Mouse (Mus musculus): ENCODE results near the gene Bcl11a. TPM values are rescaled to one million over a fixed set of nuclear protein-coding genes. Genes with fewer than 3 reads are reported as not detected.

Bcl11a gene
- polyA plus RNA-seq, 1 experiment = not detected

DNA sequence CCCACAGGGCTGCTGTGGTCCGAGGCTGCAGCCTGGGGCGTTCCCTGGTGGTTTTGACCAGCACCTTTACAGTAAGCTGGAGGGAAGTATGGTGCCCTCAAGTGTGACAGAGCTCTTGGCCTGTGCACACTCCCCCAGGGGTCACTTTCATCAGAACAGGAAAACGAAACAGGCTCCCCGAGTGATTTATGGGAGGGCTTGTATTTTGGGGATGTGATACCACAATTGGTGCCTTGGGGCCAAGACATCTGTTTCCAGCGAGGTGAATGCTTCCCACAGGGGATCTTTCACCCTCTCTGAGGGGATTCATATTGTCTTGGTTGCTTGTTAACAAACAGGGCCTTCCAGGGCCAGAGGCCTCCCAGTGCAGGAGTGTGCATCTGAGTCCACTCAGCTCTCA lies 122.5 kb downstream of the Bcl11a start:
- no peak for TF ChIP-seq MYOG (IDR thresholded peaks at IDR 0.05; ENCODE audit: control insufficient read depth in 1 of 3, insufficient read depth in 1 of 3, insufficient read length in 2 of 3, low read depth in 2 of 3)
- no peak for TF ChIP-seq E2F4 (IDR thresholded peaks at IDR 0.05; ENCODE audit: insufficient read depth)
- TF ChIP-seq POLR2AphosphoS2 (IDR thresholded peaks at IDR 0.05; ENCODE audit: insufficient read length, low read depth) = no peak
- no peak for TF ChIP-seq SRF (IDR thresholded peaks at IDR 0.05; ENCODE audit: control insufficient read depth, insufficient read length, low read depth)
- TF ChIP-seq MAX (IDR thresholded peaks at IDR 0.05; ENCODE audit: low read depth) = no peak
- no peak for TF ChIP-seq POLR2A (IDR thresholded peaks at IDR 0.05; ENCODE audit: insufficient read length, low read depth)
- no peak for TF ChIP-seq CEBPB (IDR thresholded peaks at IDR 0.05; ENCODE audit: insufficient read depth, poor library complexity, severe bottlenecking)
- no peak for TF ChIP-seq TCF3 (IDR thresholded peaks at IDR 0.05; ENCODE audit: insufficient read length, low read depth)
- no peak for TF ChIP-seq USF1 (IDR thresholded peaks at IDR 0.05; ENCODE audit: low read depth)
- no peak for TF ChIP-seq REST (IDR thresholded peaks at IDR 0.05; ENCODE audit: insufficient read depth, insufficient read length)
- TF ChIP-seq TCF12 (IDR thresholded peaks at IDR 0.05; ENCODE audit: insufficient read depth, poor library complexity, severe bottlenecking) = no peak
- TF ChIP-seq MYOD1 (IDR thresholded peaks at IDR 0.05; ENCODE audit: control insufficient read depth in 1 of 3, insufficient read length in 2 of 3, low read depth in 2 of 3) = no peak
- H3K36me3 ChIP-seq (ENCODE audit: control insufficient read depth, insufficient read depth) = no peaks in the 10 kb centered on the region
- no peak overlapping the region for H3K4me3 ChIP-seq
- H3K79me2 ChIP-seq (ENCODE audit: control insufficient read depth, insufficient read depth) = no peaks in the 10 kb centered on the region
- H3ac ChIP-seq (ENCODE audit: control insufficient read depth, insufficient read length) = no peak overlapping the region
- H3K27me3 ChIP-seq (ENCODE audit: control insufficient read depth, insufficient read depth, insufficient read length) = no peaks in the 10 kb centered on the region
- H3K4me2 ChIP-seq (ENCODE audit: low read depth) = no peak overlapping the region

DNA sequence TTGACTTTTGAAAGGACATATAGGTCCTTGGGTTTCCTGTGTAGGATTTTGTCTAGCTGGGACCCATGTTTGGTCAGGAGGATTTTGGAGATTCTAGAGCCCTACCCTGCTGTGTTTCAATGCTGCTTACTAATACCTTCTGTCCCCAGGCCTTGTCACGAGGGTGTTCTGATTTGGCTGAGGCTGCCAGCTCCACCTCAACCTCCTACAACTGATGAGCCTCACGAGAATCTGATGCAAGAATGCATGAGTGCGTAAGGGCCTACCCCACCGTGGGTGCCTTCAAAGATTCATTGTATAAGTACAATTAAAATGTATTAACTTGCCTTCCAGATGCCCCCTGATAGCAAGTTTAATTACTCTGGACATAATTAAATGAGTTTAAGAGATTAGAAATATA lies 123.4 kb downstream of the Bcl11a start:
- Histone ChIP-seq H3K4me2 (ENCODE audit: low read depth) (no peak overlapping the region), H3K79me2 (ENCODE audit: control insufficient read depth, insufficient read depth) (no peaks in the 10 kb centered on the region), H3K4me3 (no peak overlapping the region), H3K36me3 (ENCODE audit: control insufficient read depth, insufficient read depth) (no peaks in the 10 kb centered on the region), H3ac (ENCODE audit: control insufficient read depth, insufficient read length) (no peak overlapping the region), H3K27me3 (ENCODE audit: control insufficient read depth, insufficient read depth, insufficient read length) (no peaks in the 10 kb centered on the region)
- TF ChIP-seq REST (IDR thresholded peaks at IDR 0.05; ENCODE audit: insufficient read depth, insufficient read length) = no peak
- TF ChIP-seq TCF12 (IDR thresholded peaks at IDR 0.05; ENCODE audit: insufficient read depth, poor library complexity, severe bottlenecking) = no peak
- no peak for TF ChIP-seq TCF3 (IDR thresholded peaks at IDR 0.05; ENCODE audit: insufficient read length, low read depth)
- no peak for TF ChIP-seq MYOD1 (IDR thresholded peaks at IDR 0.05; ENCODE audit: control insufficient read depth in 1 of 3, insufficient read length in 2 of 3, low read depth in 2 of 3)
- TF ChIP-seq SRF (IDR thresholded peaks at IDR 0.05; ENCODE audit: control insufficient read depth, insufficient read length, low read depth) = no peak
- no peak for TF ChIP-seq CEBPB (IDR thresholded peaks at IDR 0.05; ENCODE audit: insufficient read depth, poor library complexity, severe bottlenecking)
- TF ChIP-seq USF1 (IDR thresholded peaks at IDR 0.05; ENCODE audit: low read depth) = no peak
- no peak for TF ChIP-seq MAX (IDR thresholded peaks at IDR 0.05; ENCODE audit: low read depth)
- no peak for TF ChIP-seq POLR2A (IDR thresholded peaks at IDR 0.05; ENCODE audit: insufficient read length, low read depth)
- TF ChIP-seq POLR2AphosphoS2 (IDR thresholded peaks at IDR 0.05; ENCODE audit: insufficient read length, low read depth) = no peak
- TF ChIP-seq MYOG (IDR thresholded peaks at IDR 0.05; ENCODE audit: control insufficient read depth in 1 of 3, insufficient read depth in 1 of 3, insufficient read length in 2 of 3, low read depth in 2 of 3) = no peak
- TF ChIP-seq E2F4 (IDR thresholded peaks at IDR 0.05; ENCODE audit: insufficient read depth) = no peak

DNA sequence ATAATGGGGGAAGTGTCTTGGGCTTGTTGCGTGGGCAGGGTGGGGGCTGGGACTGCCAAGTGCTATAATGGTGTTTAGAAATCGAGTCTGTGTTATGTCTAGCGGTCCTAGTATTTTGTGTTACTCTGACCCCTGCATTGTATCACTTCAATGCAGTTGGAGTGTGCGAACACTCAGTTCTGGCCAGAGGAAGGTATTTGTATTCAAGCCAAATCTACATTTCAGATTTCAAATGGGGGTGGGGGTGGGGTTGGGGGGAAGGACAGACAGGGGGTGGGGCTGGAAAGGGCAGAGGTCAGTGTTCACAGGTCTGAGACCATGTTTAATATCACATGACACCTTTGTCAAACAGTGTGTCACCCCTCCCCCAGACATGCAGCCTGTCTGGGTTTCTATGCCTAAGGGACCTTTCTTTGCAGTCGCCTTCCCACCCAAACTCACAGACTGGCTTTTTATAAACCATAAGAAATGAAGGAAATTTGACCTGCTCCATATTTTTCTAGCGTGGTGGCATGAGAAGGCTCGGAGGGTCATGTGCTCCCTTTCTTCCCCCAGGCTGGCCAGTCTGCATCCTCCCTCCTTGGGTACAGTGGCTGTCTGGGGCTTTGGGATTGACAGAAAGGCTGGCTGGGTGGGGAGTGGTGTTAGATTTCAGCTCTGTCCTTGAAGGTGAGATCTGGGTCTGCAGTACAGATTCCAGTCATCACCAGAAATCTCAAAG lies 124.9 kb downstream of the Bcl11a start:
- TF ChIP-seq USF1 (IDR thresholded peaks at IDR 0.05; ENCODE audit: low read depth) (no peak), TCF12 (IDR thresholded peaks at IDR 0.05; ENCODE audit: insufficient read depth, poor library complexity, severe bottlenecking) (no peak)
- Histone ChIP-seq H3K27me3 (ENCODE audit: control insufficient read depth, insufficient read depth, insufficient read length) (no peaks in the 10 kb centered on the region), H3K4me3 (no peak overlapping the region), H3K36me3 (ENCODE audit: control insufficient read depth, insufficient read depth) (no peaks in the 10 kb centered on the region), H3ac (ENCODE audit: control insufficient read depth, insufficient read length) (no peak overlapping the region), H3K4me2 (ENCODE audit: low read depth) (no peak overlapping the region), H3K79me2 (ENCODE audit: control insufficient read depth, insufficient read depth) (no peaks in the 10 kb centered on the region)

DNA sequence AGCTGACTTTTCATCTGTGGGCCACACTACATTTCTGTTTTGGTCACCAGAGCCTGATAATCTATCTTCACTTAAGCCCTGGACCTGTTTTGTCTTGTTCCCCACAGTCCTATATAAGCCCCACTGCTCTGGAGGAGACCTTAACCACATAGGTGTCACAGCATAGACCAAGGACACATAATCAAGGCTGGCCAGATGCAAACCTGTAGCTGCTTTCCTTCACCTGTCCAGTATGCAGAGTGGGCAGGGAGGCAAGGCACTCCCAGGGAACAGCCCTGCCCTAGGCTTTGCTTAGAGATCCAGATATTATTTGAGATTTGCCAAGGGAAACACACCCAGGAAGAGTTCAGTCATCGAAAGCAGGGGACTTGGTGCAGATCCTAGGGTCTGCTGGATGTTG lies 125.6 kb downstream of the Bcl11a start:
- Histone ChIP-seq H3K36me3 (ENCODE audit: control insufficient read depth, insufficient read depth) (no peaks in the 10 kb centered on the region), H3K79me2 (ENCODE audit: control insufficient read depth, insufficient read depth) (no peaks in the 10 kb centered on the region), H3K4me2 (ENCODE audit: low read depth) (no peak overlapping the region), H3K4me3 (no peak overlapping the region), H3ac (ENCODE audit: control insufficient read depth, insufficient read length) (no peak overlapping the region), H3K27me3 (ENCODE audit: control insufficient read depth, insufficient read depth, insufficient read length) (no peaks in the 10 kb centered on the region)
- TF ChIP-seq POLR2A (IDR thresholded peaks at IDR 0.05; ENCODE audit: insufficient read length, low read depth) = no peak
- no peak for TF ChIP-seq CEBPB (IDR thresholded peaks at IDR 0.05; ENCODE audit: insufficient read depth, poor library complexity, severe bottlenecking)
- TF ChIP-seq MYOG (IDR thresholded peaks at IDR 0.05; ENCODE audit: control insufficient read depth in 1 of 3, insufficient read depth in 1 of 3, insufficient read length in 2 of 3, low read depth in 2 of 3) = no peak
- TF ChIP-seq POLR2AphosphoS2 (IDR thresholded peaks at IDR 0.05; ENCODE audit: insufficient read length, low read depth) = no peak
- no peak for TF ChIP-seq MAX (IDR thresholded peaks at IDR 0.05; ENCODE audit: low read depth)
- TF ChIP-seq E2F4 (IDR thresholded peaks at IDR 0.05; ENCODE audit: insufficient read depth) = no peak
- no peak for TF ChIP-seq TCF3 (IDR thresholded peaks at IDR 0.05; ENCODE audit: insufficient read length, low read depth)
- no peak for TF ChIP-seq USF1 (IDR thresholded peaks at IDR 0.05; ENCODE audit: low read depth)
- TF ChIP-seq SRF (IDR thresholded peaks at IDR 0.05; ENCODE audit: control insufficient read depth, insufficient read length, low read depth) = no peak
- no peak for TF ChIP-seq TCF12 (IDR thresholded peaks at IDR 0.05; ENCODE audit: insufficient read depth, poor library complexity, severe bottlenecking)
- no peak for TF ChIP-seq REST (IDR thresholded peaks at IDR 0.05; ENCODE audit: insufficient read depth, insufficient read length)
- no peak for TF ChIP-seq MYOD1 (IDR thresholded peaks at IDR 0.05; ENCODE audit: control insufficient read depth in 1 of 3, insufficient read length in 2 of 3, low read depth in 2 of 3)

GRCm38 (mm10) chr11:24208951-24209351 lies 131.1 kb downstream of the Bcl11a start:
- Histone ChIP-seq H3ac (ENCODE audit: control insufficient read depth, insufficient read length) (no peak overlapping the region), H3K79me2 (ENCODE audit: control insufficient read depth, insufficient read depth) (no peaks in the 10 kb centered on the region), H3K4me3 (no peak overlapping the region), H3K36me3 (ENCODE audit: control insufficient read depth, insufficient read depth) (no peaks in the 10 kb centered on the region), H3K4me2 (ENCODE audit: low read depth) (no peak overlapping the region), H3K27me3 (ENCODE audit: control insufficient read depth, insufficient read depth, insufficient read length) (no peaks in the 10 kb centered on the region)
- no peak for TF ChIP-seq USF1 (IDR thresholded peaks at IDR 0.05; ENCODE audit: low read depth)
- no peak for TF ChIP-seq POLR2A (IDR thresholded peaks at IDR 0.05; ENCODE audit: insufficient read length, low read depth)
- TF ChIP-seq MYOG (IDR thresholded peaks at IDR 0.05; ENCODE audit: control insufficient read depth in 1 of 3, insufficient read depth in 1 of 3, insufficient read length in 2 of 3, low read depth in 2 of 3) = no peak
- TF ChIP-seq CEBPB (IDR thresholded peaks at IDR 0.05; ENCODE audit: insufficient read depth, poor library complexity, severe bottlenecking) = no peak
- no peak for TF ChIP-seq SRF (IDR thresholded peaks at IDR 0.05; ENCODE audit: control insufficient read depth, insufficient read length, low read depth)
- no peak for TF ChIP-seq MAX (IDR thresholded peaks at IDR 0.05; ENCODE audit: low read depth)
- TF ChIP-seq TCF12 (IDR thresholded peaks at IDR 0.05; ENCODE audit: insufficient read depth, poor library complexity, severe bottlenecking) = no peak
- TF ChIP-seq REST (IDR thresholded peaks at IDR 0.05; ENCODE audit: insufficient read depth, insufficient read length) = no peak
- TF ChIP-seq MYOD1 (IDR thresholded peaks at IDR 0.05; ENCODE audit: control insufficient read depth in 1 of 3, insufficient read length in 2 of 3, low read depth in 2 of 3) = no peak
- TF ChIP-seq TCF3 (IDR thresholded peaks at IDR 0.05; ENCODE audit: insufficient read length, low read depth) = no peak
- no peak for TF ChIP-seq E2F4 (IDR thresholded peaks at IDR 0.05; ENCODE audit: insufficient read depth)
